Mouse (Mus musculus) liver, adult 2 months (tissue): ENCODE results near the gene Zfp229. TPM values are rescaled to one million over a fixed set of nuclear protein-coding genes. Genes with fewer than 3 reads are reported as not detected.

Experiments
- DNase-seq: peaks from one replicate; pipeline ENCODE4 v3.0.0-alpha.2; 2011; ENCODE audit warnings: low read depth, low spot score; ENCODE audit errors: extremely low read depth
- H3K27ac ChIP-seq: fragments of 200-500 bp; replicated peaks from 2 replicates; pipeline ENCODE4 v1.5.1; 2012; ENCODE audit warnings: low read depth, mild to moderate bottlenecking, control low read depth, inconsistent platforms, low read length; ENCODE audit not compliant: insufficient read depth
- H3K27me3 ChIP-seq: fragments of 200-500 bp; 2 replicates; pipeline ENCODE4 v1.6.1; 2012; ENCODE audit warnings: mild to moderate bottlenecking, moderate library complexity, low read length, inconsistent platforms; ENCODE audit not compliant: control insufficient read depth, insufficient read depth
- H3K36me3 ChIP-seq: fragments of 200-500 bp; 2 replicates; pipeline ENCODE4 v1.6.1; 2012; ENCODE audit warnings: low read length, inconsistent platforms; ENCODE audit not compliant: control insufficient read depth, insufficient read depth
- H3K4me1 ChIP-seq: fragments of 200-500 bp; 2 replicates; pipeline ENCODE4 v1.6.1; 2011; ENCODE audit warnings: low read length; ENCODE audit not compliant: control insufficient read depth, insufficient read depth
- H3K4me3 ChIP-seq: fragments of 200-500 bp; 2 replicates; pipeline ENCODE4 v1.5.1; 2011; ENCODE audit warnings: low read depth, mild to moderate bottlenecking, control low read depth, low read length, moderate library complexity; ENCODE audit not compliant: insufficient read depth
- H3K79me2 ChIP-seq: fragments of 200-500 bp; 2 replicates; pipeline ENCODE4 v1.6.1; 2012; ENCODE audit warnings: inconsistent platforms, mild to moderate bottlenecking, low read length, moderate library complexity; ENCODE audit not compliant: control insufficient read depth, insufficient read depth
- H3K9ac ChIP-seq: fragments of 200-500 bp; 2 replicates; pipeline ENCODE4 v1.6.1; 2012; ENCODE audit warnings: low read depth, mild to moderate bottlenecking, control low read depth, inconsistent platforms, low read length
- CTCF ChIP-seq: fragments of 200-500 bp; IDR thresholded peaks from 2 replicates; pipeline ENCODE4 v1.5.1; 2011; ENCODE audit warnings: low read depth, low read length, control low read depth
- POLR2A ChIP-seq: fragments of 200-500 bp; IDR thresholded peaks from 2 replicates; pipeline ENCODE4 v1.6.1; 2011; ENCODE audit warnings: low read length, control low read depth; ENCODE audit not compliant: insufficient read depth; ENCODE audit errors: extremely low read depth
- WGBS: fragments of 180-500 bp; shearing (Covaris S2); methylation state at CpG from one replicate; pipeline ENCODE4 v1.1.7; 2018; 5-methylcytosine and 5-hydroxymethylcytosine counted together
- polyA plus RNA-seq: library from polyadenylated mRNA; depleted of rRNA; stranded (reverse); fragments of >200 nt; gene quantifications from 2 replicates; pipeline ENCODE4 v1.2.3, GENCODE M21; 2012
- total RNA-seq: library from RNA; depleted of rRNA; stranded (reverse); fragments of >200 nt; gene quantifications from 2 replicates; pipeline ENCODE4 v1.2.3, GENCODE M21; 2014

Zfp229 gene
- total and polyA plus RNA-seq, 2 experiments = 1.6 to 7.2 TPM

DNA sequence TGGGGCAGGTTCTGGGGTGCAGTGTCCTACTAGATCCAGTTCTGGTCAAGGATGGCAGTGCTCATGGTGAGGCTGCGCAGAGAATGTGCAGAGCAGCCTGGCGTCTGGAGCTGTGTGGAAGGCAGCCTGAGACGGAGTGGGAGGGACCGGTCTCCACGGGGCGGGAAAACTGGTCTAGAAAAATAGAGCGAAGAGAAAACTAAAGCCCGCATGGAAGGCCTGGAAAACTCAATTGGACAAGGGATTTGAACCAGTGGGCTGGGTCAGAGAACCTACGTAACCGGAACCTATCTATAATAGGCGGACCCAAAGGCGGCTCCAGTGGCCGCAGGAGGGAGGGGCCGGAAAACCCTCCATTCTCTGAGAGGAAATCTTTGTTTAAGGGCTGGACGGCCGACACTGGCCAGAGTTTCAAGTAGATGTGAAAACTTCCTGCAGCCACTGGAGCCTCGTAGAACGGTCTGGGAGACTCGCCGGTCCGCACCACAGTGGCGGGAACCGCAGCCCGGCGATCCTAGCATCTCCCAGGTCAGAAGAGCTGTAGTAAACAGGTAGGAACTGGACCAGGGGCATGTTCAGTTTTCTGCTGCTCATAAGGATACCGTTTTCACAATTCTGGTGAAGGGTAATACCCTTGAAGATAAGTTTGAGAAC lies 23.1 kb upstream of the Zfp229 start, which contains the start of gene Zfp760:
Gene Zfp760 (plus strand): TSS at position 399 of the 654 bp plus-strand sequence.
- WGBS = 15% methylated on average over 26 of the region's 26 CpGs
- peak; percentile 93 for DNase-seq
- Histone ChIP-seq H3K9ac (peak within 1 kb of the TSS; percentile 79), H3K4me3 (peak within 1 kb of the TSS; percentile 77), H3K4me1 (peaks cover 4% of the 10 kb centered on the region; the same call in 1 of the 2 replicates), H3K79me2 (no peaks in the 10 kb centered on the region; the same call in 1 of the 2 replicates), H3K36me3 (peaks cover 8% of the 10 kb centered on the region), H3K27me3 (no peaks in the 10 kb centered on the region), H3K27ac (peak within 1 kb of the TSS; percentile 74)
- TF ChIP-seq POLR2A = peak; percentile 50; the same call in 1 of the 2 replicates
- no peak for TF ChIP-seq CTCF

DNA sequence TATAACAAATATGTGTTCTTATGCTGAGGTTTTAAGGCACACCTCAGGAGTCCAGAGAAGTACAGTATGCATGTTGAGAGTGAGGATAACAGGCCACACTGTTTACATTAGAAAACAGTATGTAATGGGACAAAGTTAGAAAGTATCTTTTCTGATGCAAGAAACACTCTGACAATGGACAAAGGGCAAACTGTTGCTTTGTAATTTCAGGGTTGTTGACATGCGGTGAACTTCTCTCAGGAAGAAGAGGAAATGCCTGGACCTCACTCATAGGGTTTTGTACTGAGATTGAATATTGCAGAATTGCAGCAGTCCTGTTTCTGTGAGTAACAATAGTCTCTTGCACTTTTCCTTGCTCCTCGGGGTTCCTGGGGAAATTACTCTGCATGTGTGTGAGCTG lies 22.2 kb upstream of the Zfp229 start:
- H3K79me2 ChIP-seq = no peaks in the 10 kb centered on the region; the same call in 1 of the 2 replicates
- H3K27ac ChIP-seq = no peak overlapping the region; the same call in 1 of the 2 replicates
- WGBS = 33% methylated on average over 2 of the region's 2 CpGs
- TF ChIP-seq POLR2A = no peak
- no peak for TF ChIP-seq CTCF
- DNase-seq = peak; percentile 51
- H3K36me3 ChIP-seq = peaks cover 9% of the 10 kb centered on the region
- H3K4me1 ChIP-seq = peaks cover 4% of the 10 kb centered on the region; the same call in 1 of the 2 replicates
- peak overlapping the region; percentile 22; the same call in 1 of the 2 replicates for H3K4me3 ChIP-seq
- H3K27me3 ChIP-seq = no peaks in the 10 kb centered on the region
- H3K9ac ChIP-seq = no peak overlapping the region

DNA sequence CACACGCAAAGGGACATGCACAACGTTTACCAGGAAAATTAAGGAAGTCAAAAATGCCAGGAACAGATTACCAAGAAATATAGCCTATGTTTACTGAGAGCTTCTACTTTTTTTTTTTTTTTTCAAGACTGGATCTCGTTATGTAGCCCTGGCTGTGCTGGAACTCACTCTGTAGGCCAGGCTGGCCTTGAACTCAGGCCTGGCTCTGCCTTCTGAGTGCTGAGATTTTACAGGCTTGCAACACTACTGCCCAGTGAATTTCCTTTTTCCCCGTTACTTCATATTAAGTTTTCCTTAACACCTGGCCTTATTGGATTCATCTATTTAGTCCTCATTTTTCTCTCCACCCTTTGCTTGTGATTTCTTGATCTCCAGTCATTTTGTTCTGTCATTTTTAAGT lies 2.5 kb downstream of the Zfp229 start:
- Histone ChIP-seq H3K4me1 (peaks cover 6% of the 10 kb centered on the region), H3K36me3 (peaks cover 5% of the 10 kb centered on the region; the same call in 1 of the 2 replicates), H3K9ac (no peak overlapping the region), H3K27me3 (no peaks in the 10 kb centered on the region), H3K27ac (no peak overlapping the region), H3K79me2 (no peaks in the 10 kb centered on the region; the same call in 1 of the 2 replicates), H3K4me3 (peak overlapping the region; percentile 94)
- DNase-seq = no peak
- TF ChIP-seq POLR2A (no peak), CTCF (no peak)
- WGBS = 80% methylated on average over 4 of the region's 4 CpGs

DNA sequence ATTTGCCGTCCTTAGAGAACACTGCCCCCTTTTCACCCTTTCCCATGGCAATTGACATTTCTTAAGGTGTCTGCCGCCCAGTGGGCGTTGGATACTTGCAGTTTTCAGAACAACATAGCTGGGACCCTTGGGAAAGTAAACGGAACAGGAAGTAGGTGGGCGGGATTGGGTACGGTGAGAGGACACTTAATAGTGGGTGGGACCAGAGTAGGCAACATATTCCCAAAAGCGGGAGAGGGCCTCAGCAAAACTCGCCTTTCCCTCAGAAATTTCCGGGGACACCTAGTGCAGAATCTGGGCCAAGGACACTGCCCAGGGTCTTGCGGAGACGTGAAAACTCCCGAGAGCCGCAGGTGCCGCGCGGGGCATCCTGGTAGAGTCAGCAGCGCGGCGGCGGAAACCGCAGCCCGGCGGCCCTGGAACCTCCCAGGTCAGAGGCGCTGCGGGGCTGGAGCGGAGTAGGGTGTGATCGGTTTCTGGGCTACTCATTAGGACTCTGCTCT lies 3.0 kb downstream of the Zfp229 start:
- H3K4me3 ChIP-seq = peak overlapping the region; percentile 94
- H3K79me2 ChIP-seq = no peaks in the 10 kb centered on the region; the same call in 1 of the 2 replicates
- H3K36me3 ChIP-seq = peaks cover 7% of the 10 kb centered on the region; the same call in 1 of the 2 replicates
- peak; percentile 83 for DNase-seq
- peak overlapping the region; percentile 83 for H3K9ac ChIP-seq
- H3K27me3 ChIP-seq = no peaks in the 10 kb centered on the region
- H3K27ac ChIP-seq = peak overlapping the region; percentile 78
- no peak for TF ChIP-seq POLR2A
- WGBS = 2% methylated on average over 27 of the region's 27 CpGs
- H3K4me1 ChIP-seq = peaks cover 6% of the 10 kb centered on the region

DNA sequence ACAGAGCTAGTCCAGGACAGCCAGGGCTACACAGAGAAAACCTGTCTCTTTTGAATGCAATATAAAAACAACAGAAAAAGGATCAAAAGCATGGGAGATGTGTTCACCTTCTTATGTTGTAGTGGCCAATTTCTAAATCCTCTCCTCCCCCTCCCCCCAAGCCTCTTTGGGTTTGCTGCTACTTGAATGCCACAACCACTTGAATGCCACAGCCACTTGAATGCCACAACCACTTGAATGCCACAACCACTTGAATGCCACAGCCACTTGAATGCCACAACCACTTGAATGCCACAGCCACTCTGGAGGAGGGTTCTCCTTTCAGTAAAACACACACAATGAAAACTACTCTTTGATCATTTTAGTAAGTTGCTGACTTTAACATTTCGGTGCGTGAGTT lies 22.2 kb downstream of the Zfp229 start:
- no peak for DNase-seq

More for the DNA sequence above, 22.2 kb downstream of the Zfp229 start:
- H3K4me3 ChIP-seq = no peak overlapping the region
- no peaks in the 10 kb centered on the region for H3K27me3 ChIP-seq
- H3K79me2 ChIP-seq = no peaks in the 10 kb centered on the region
- H3K9ac ChIP-seq = no peak overlapping the region
- no peaks in the 10 kb centered on the region for H3K36me3 ChIP-seq
- H3K4me1 ChIP-seq = no peaks in the 10 kb centered on the region; the same call in 1 of the 2 replicates
- H3K27ac ChIP-seq = no peak overlapping the region
- no peak for TF ChIP-seq CTCF
- no peak for TF ChIP-seq POLR2A
- WGBS = 71% methylated on average over 2 of the region's 2 CpGs
